Mouse (Mus musculus) lung, adult 2 months (tissue): ENCODE data around the gene Paxip1.

Experiments used
- CTCF ChIP-seq: fragments of 200-500 bp; IDR thresholded peaks from 2 replicates; pipeline ENCODE4 v1.5.1; 2011; ENCODE audit warnings: mild to moderate bottlenecking, low read length, control low read depth; ENCODE audit not compliant: insufficient read depth
- POLR2A ChIP-seq: fragments of 200-500 bp; IDR thresholded peaks from 2 replicates; pipeline ENCODE4 v1.6.1; 2011; ENCODE audit warnings: low read depth, mild to moderate bottlenecking, control low read depth, low read length, borderline replicate concordance; ENCODE audit errors: extremely low read depth

DNA sequence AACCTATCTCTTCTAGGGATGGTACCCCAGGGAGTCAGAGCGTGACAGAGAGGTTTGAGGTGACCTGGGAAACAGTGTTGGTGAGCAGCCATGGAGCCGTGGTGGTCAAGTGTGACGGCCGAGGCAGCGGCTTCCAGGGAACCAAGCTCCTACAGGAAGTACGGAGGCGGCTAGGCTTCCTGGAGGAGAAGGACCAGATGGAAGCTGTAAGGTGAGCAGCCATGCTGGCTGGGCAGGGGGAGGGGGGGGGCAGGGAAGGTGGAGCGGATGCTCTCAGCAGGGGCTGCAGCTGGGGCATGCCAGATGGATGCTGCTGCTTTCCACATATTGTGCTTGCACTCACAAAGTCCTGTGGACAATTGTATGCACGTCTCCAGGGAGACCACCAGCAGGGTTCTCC is 77.1 kb downstream of the Paxip1 start:
- TF ChIP-seq CTCF (no peak), POLR2A (no peak)
